Mouse (Mus musculus) embryo, embryonic 10 days (tissue): ENCODE measurements around the gene Lurap1.
A peak's percentile ranks its signal among the peaks of the same experiment; 100 is the strongest.

Experiments
- DNase-seq: peaks from one replicate; pipeline ENCODE4 v3.0.0-alpha.2; 2015; ENCODE audit warnings: low spot score

Gene Lurap1

GRCm38 (mm10) chr4:116151238-116151637 is at the start of gene Lurap1:
Gene Lurap1, minus strand, starts transcription at chr4:116151338.
- DNase-seq, result no peak

- no peak for DNase-seq
Measured at GRCm38 (mm10) chr4:116198422-116198821, 47.3 kb upstream of the Lurap1 start.

- no peak for DNase-seq
Measured at GRCm38 (mm10) chr4:116193583-116194383, 42.6 kb upstream of the Lurap1 start.

GRCm38 (mm10) chr4:116192286-116192835 is 41.2 kb upstream of the Lurap1 start:
- no peak for DNase-seq

DNA sequence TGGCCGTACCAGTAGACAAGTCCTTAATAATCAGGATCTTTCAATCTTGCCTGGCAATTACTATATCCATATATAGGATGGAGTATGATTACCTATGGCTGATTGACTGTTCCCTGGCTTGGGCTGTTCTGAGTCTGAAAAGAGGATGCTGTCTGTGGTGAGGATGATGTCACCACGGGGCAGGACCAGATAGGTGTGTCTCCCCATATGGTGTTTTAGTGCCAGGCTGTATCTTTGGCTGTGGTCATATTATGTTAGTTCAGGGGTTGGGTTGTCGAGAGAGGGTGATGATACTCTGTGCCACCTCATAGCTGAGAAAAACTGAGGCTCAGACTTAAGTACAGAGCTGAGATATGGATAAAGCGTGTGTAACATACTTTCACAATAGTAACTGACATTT is 33.9 kb upstream of the Lurap1 start:
- DNase-seq, result no peak

- DNase-seq, result peak; percentile 60
Measured at GRCm38 (mm10) chr4:116182745-116183144, 31.6 kb upstream of the Lurap1 start.

- DNase-seq, result no peak
Measured at GRCm38 (mm10) chr4:116182079-116182478, 30.9 kb upstream of the Lurap1 start.

DNA sequence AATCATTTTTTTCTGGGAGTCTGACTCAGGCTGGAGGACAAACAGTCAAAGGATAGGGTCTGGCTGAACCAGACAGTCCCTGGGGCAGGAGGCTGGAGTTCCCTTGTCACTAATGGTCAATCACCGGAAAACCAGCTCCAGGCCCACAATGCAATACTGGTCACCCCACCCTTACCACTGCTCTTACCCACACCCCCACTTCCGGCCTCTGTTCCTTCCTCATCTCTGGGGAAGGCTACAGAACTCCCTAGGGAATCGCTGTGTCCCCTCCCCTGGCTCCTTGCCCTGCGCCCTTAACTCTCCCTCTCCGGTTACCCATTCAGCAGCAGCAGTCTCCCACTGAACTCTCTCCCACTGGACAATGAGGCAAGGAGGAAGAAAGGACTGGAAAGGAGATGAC is 26.0 kb upstream of the Lurap1 start:
- peak; percentile 41 for DNase-seq

DNA sequence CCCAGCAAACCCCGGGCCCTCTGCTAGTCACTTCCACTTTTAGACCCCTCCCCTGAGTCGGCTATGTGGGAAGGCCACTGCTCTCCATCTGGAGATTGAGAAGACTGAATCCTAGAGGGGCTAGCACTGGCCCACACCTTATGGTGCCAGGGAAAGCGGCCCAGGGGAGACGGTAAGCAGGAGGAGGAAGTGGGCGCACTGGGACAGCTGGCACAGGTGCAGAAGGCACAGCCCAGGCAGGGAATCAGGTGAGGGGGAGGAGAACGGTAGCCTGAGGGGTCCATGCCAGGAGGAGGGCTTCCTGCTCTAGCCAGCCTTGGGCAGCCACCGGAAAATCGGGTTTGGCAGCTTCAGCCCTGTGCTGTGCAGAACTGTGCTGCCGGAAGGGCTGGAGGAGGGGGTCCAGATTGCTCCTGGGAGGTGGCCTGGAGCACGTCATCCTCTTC is 25.4 kb upstream of the Lurap1 start:
- peak; percentile 65 for DNase-seq

- DNase-seq, result no peak
Measured at GRCm38 (mm10) chr4:116175711-116176542, 24.8 kb upstream of the Lurap1 start.

GRCm38 (mm10) chr4:116175136-116175535 is 24.0 kb upstream of the Lurap1 start:
- no peak for DNase-seq

- DNase-seq, result no peak
Measured at GRCm38 (mm10) chr4:116174466-116175116, 23.5 kb upstream of the Lurap1 start.

GRCm38 (mm10) chr4:116173752-116174151 is 22.6 kb upstream of the Lurap1 start:
- DNase-seq, result no peak

- no peak for DNase-seq
Measured at GRCm38 (mm10) chr4:116173072-116173471, 21.9 kb upstream of the Lurap1 start, which contains the start of the genes 1700042G07Rik and Gm49337. Gene 1700042G07Rik, plus strand, starts transcription at chr4:116173372. Gene Gm49337, plus strand, starts transcription at chr4:116173384.

GRCm38 (mm10) chr4:116169353-116169672 is 18.2 kb upstream of the Lurap1 start:
- no peak for DNase-seq

- peak; percentile 66 for DNase-seq
Measured at GRCm38 (mm10) chr4:116168617-116169352, 17.6 kb upstream of the Lurap1 start.

DNA sequence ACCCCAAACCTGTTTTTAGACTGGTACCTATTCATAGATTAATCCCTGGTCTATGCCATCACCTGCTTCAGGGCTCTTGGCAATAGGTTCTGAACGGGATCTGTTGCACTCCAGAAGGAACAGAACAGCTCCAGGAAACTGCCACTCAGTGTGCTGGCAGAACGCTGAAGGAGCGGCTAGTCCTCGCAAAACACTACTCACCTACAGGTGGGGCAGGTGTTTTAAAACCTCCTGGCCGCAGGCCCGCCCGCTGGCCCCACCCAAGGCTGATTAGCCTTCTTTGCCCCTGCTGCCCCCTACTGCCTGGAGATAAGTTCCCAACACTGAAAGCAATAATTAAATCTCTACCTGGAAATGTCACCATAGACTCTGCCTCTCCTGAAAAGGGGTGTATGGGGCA is 16.3 kb upstream of the Lurap1 start, which contains the start of gene Tspan1:
Tspan1 (minus strand) TSS at position 198 of the 400 bp plus-strand sequence.
- DNase-seq, result no peak

DNA sequence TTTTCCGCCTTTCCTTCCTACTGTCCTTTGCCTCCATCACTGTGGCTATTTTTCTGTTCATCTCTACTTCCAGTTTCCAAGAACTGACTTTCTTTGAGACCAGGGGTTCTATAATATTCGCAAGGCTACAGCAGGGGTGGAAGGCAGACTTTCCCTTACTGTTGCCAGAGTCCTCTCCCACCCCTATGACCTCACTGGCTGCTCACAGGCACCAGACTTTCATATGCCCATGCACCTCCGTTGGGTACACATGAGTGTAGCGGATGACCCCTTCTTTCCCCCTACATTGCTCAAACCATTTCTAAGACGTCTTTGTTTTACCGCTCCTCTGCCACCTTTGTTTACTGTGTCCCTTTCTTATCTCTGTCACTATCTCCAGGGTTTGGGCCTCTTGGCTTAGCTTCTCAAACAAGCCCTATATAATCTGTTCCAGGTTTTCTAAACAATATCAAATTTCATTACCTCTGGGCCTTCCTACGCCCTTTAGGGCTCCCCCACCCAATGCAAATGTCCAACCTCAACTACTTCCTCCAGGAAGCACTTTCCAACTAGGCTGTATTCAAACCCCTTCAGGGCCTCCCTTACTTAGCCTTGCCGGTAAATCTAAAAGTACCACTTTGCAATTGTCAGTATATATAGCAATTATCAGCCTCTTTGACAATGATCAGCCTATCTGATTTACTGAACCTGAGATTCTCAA is 14.7 kb upstream of the Lurap1 start:
- no peak for DNase-seq

GRCm38 (mm10) chr4:116164759-116165554 is 13.8 kb upstream of the Lurap1 start:
- DNase-seq, result no peak

DNA sequence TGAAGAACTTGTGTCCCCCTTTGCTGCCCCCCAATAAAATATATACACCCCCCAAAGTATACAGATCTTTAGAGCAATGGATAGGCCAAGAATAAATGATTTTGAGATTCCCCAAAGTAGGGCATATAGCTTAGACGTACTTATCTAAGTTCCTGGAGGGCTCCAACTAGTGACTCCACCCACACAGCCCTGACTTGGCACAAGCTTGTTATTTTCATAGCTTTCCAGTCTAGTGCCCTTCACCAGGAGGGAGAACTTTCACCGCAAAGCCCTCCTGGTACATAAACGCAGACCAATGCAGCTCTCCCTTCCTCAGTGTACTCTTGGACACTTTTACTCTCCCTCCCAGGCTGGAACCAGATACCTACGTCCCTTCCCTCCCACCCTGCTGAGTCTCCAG is 11.0 kb upstream of the Lurap1 start:
- no peak for DNase-seq
